Mouse (Mus musculus): ENCODE data around the gene Lxn. TPM values are rescaled to one million over a fixed set of nuclear protein-coding genes. Genes with fewer than 3 reads are reported as not detected.

The Lxn gene
- total and polyA plus RNA-seq, 3 experiments = 14.3 to 33.3 (median 14.3) TPM

DNA sequence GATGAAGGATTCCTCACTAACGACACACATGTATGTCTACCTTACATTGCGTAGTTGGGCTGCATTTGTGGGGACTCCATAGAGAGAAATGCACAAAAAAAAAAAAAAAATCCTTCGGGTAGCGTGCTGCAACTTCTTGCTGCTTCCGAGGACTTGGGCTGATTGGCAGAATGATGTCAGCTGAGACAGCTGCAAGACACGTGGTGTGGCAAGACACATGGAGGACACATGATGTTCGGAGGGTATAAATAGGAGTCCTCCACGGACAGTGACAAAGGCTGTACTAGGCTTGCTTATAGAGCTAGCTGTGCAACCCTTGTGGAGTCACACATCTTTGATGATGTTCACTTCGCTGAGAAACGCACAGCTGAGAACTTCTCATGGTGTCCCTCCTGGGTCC lies 18.7 kb upstream of the Lxn start:
- TF ChIP-seq BHLHE40 (IDR thresholded peaks at IDR 0.05; ENCODE audit: low read depth, low read length) = no peak
- TF ChIP-seq GABPA (IDR thresholded peaks at IDR 0.05; ENCODE audit: insufficient replicate concordance, low read depth, low read length) = no peak
- TF ChIP-seq MAFK (IDR thresholded peaks at IDR 0.05; ENCODE audit: insufficient replicate concordance, low read length) = no peak
- TF ChIP-seq KAT2A (IDR thresholded peaks at IDR 0.05; ENCODE audit: insufficient replicate concordance, low read length) = no peak
- TF ChIP-seq NELFE (IDR thresholded peaks at IDR 0.05; ENCODE audit: low read depth, low read length) = no peak
- TF ChIP-seq SIN3A (IDR thresholded peaks at IDR 0.05; ENCODE audit: low read length) = no peak
- TF ChIP-seq RCOR1 (conservative IDR thresholded peaks at IDR 0.05; ENCODE audit: low read depth, low read length) = no peak
- Histone ChIP-seq H3K9ac (ENCODE audit: insufficient read depth, low read depth) (no peak overlapping the region), H3K27ac (ENCODE audit: insufficient read depth, low read depth) (no peak overlapping the region), H3K79me2 (replicated peaks; ENCODE audit: control insufficient read depth, extremely low read depth, insufficient read depth, poor library complexity, severe bottlenecking) (no peaks in the 10 kb centered on the region), H3K4me1 (ENCODE audit: control insufficient read depth in 1 of 2, insufficient read depth in 2 of 2) (no peaks in the 10 kb centered on the region), H3K4me2 (ENCODE audit: insufficient read depth, low read depth, poor library complexity, severe bottlenecking) (no peak overlapping the region), H3K9me3 (replicated peaks; ENCODE audit: low read length) (no peaks in the 10 kb centered on the region), H3K36me3 (replicated peaks in 1 of 2; ENCODE audit: control insufficient read depth in 1 of 2, insufficient read depth in 1 of 2, low read length in 1 of 2) (peaks cover 2 to 44% of the 10 kb centered on the region in 2 experiments), H3K4me3 (replicated peaks in 1 of 3; ENCODE audit: low read depth in 2 of 3, low read length in 2 of 3, poor library complexity in 1 of 3) (no peak overlapping the region), H3K27me3 (replicated peaks) (no peaks in the 10 kb centered on the region)
- DNase-seq (ENCODE audit: extremely low read depth) = no peak
- dilution Hi-C loops (cut with MboI; ENCODE audit: extremely low pct_ligation_motif_present, extremely low pct_unique_long_range_greater_than_20kb, low sequenced_read_pairs) (no loop called here), in situ Hi-C loops (cut with MboI; ENCODE audit: low pct_ligation_motif_present, low pct_unique_long_range_greater_than_20kb, low sequenced_read_pairs) (no loop called here)

DNA sequence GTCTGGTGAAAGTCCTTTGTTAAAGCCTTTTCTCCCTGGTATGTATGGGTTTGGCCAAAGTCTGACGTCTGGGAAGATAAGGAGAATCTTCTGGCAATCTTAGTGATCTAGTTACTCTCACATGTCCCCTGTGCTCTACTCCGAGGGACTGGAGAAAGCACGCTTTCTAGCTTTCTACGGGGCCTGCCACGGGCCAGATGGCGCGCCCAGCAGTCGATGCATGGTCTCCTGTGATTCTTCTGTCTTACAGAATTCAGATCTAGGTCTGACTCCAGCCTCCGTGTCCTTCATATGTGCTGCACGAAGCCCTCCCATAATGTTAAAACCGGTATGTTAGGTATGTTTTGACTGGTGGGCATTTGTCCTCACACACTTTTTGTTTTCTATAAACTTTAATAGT lies 16.1 kb upstream of the Lxn start:
- Histone ChIP-seq H3K79me2 (replicated peaks; ENCODE audit: control insufficient read depth, extremely low read depth, insufficient read depth, poor library complexity, severe bottlenecking) (no peaks in the 10 kb centered on the region), H3K9me3 (replicated peaks; ENCODE audit: low read length) (no peaks in the 10 kb centered on the region), H3K9ac (ENCODE audit: insufficient read depth, low read depth) (no peak overlapping the region), H3K4me1 (ENCODE audit: control insufficient read depth in 1 of 2, insufficient read depth in 2 of 2) (no peaks in the 10 kb centered on the region), H3K27me3 (replicated peaks) (no peaks in the 10 kb centered on the region), H3K4me2 (ENCODE audit: insufficient read depth, low read depth, poor library complexity, severe bottlenecking) (no peak overlapping the region), H3K27ac (ENCODE audit: insufficient read depth, low read depth) (no peak overlapping the region), H3K36me3 (replicated peaks in 1 of 2; ENCODE audit: control insufficient read depth in 1 of 2, insufficient read depth in 1 of 2, low read length in 1 of 2) (peaks cover 10 to 68% of the 10 kb centered on the region in 2 experiments), H3K4me3 (replicated peaks in 1 of 3; ENCODE audit: low read depth in 2 of 3, low read length in 2 of 3, poor library complexity in 1 of 3) (no peak overlapping the region)
- in situ Hi-C loops (cut with MboI; ENCODE audit: low pct_ligation_motif_present, low pct_unique_long_range_greater_than_20kb, low sequenced_read_pairs) = no loop called here
- dilution Hi-C loops (cut with MboI; ENCODE audit: extremely low pct_ligation_motif_present, extremely low pct_unique_long_range_greater_than_20kb, low sequenced_read_pairs) = no loop called here
- no peak for TF ChIP-seq MAZ (IDR thresholded peaks at IDR 0.05; ENCODE audit: low read depth, low read length)
- no peak for TF ChIP-seq MEF2A (IDR thresholded peaks at IDR 0.05; ENCODE audit: borderline replicate concordance, low read depth, low read length)
- no peak for TF ChIP-seq ETS1 (conservative IDR thresholded peaks at IDR 0.05; ENCODE audit: low read depth, low read length)
- TF ChIP-seq ELF1 (IDR thresholded peaks at IDR 0.05; ENCODE audit: low read depth, low read length) = no peak
- TF ChIP-seq KAT2A (IDR thresholded peaks at IDR 0.05; ENCODE audit: insufficient replicate concordance, low read length) = no peak
- no peak for DNase-seq (ENCODE audit: extremely low read depth)

DNA sequence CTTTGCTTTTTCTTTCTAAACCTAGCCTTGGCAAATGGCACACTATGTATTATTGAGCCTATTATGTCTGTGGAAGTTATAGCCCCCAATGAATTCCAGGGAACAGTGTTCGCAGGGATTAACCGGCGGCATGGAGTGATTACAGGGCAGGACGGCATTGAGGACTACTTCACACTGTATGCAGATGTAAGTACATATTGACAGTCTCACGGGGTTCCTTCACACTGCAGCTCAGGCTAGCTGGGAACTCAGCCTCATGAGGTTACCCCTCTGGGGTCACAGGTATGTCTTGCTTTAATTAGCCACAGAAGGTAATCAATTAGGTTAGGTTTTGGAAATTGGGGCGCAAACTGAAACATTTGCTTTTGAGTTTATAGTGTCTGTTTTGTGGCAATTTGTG lies 9.7 kb upstream of the Lxn start:
- in situ Hi-C loops (cut with MboI; ENCODE audit: low pct_ligation_motif_present, low pct_unique_long_range_greater_than_20kb, low sequenced_read_pairs) (no loop called here), dilution Hi-C loops (cut with MboI; ENCODE audit: extremely low pct_ligation_motif_present, extremely low pct_unique_long_range_greater_than_20kb, low sequenced_read_pairs) (no loop called here)
- H3K9me3 ChIP-seq (replicated peaks; ENCODE audit: low read length) = no peaks in the 10 kb centered on the region
- H3K36me3 ChIP-seq (replicated peaks in 1 of 2; ENCODE audit: control insufficient read depth in 1 of 2, insufficient read depth in 1 of 2, low read length in 1 of 2) = peaks cover 38 to 85% of the 10 kb centered on the region in 2 experiments
- no peak overlapping the region for H3K4me2 ChIP-seq (ENCODE audit: insufficient read depth, low read depth, poor library complexity, severe bottlenecking)
- DNase-seq (ENCODE audit: extremely low read depth) = no peak
- H3K27ac ChIP-seq (ENCODE audit: insufficient read depth, low read depth) = no peak overlapping the region
- H3K9ac ChIP-seq (ENCODE audit: insufficient read depth, low read depth) = no peak overlapping the region
- no peak for TF ChIP-seq TCF12 (IDR thresholded peaks at IDR 0.05; ENCODE audit: low read depth, low read length)
- TF ChIP-seq MAFK (IDR thresholded peaks at IDR 0.05; ENCODE audit: insufficient replicate concordance, low read length) = no peak
- no peak for TF ChIP-seq KAT2A (IDR thresholded peaks at IDR 0.05; ENCODE audit: insufficient replicate concordance, low read length)
- TF ChIP-seq POLR2AphosphoS2 (IDR thresholded peaks at IDR 0.05; ENCODE audit: low read depth, low read length) = no peak
- TF ChIP-seq JUN (IDR thresholded peaks at IDR 0.05; ENCODE audit: insufficient read depth, low read depth, low read length) = no peak
- no peak for TF ChIP-seq MYC (IDR thresholded peaks at IDR 0.05; ENCODE audit: low read depth, low read length)
- TF ChIP-seq USF1 (IDR thresholded peaks at IDR 0.05; ENCODE audit: low read depth, low read length) = no peak
- TF ChIP-seq ZC3H11A (IDR thresholded peaks at IDR 0.05; ENCODE audit: low read depth, low read length) = no peak
- no peak for TF ChIP-seq MAX (IDR thresholded peaks at IDR 0.05; ENCODE audit: low read length)
- TF ChIP-seq SIN3A (IDR thresholded peaks at IDR 0.05; ENCODE audit: low read length) = no peak
- TF ChIP-seq IRF4 (IDR thresholded peaks at IDR 0.05; ENCODE audit: low read depth, low read length) = no peak
- TF ChIP-seq ZKSCAN1 (IDR thresholded peaks at IDR 0.05; ENCODE audit: borderline replicate concordance, low read depth, low read length) = no peak
- TF ChIP-seq NELFE (IDR thresholded peaks at IDR 0.05; ENCODE audit: low read depth, low read length) = no peak
- TF ChIP-seq RCOR1 (conservative IDR thresholded peaks at IDR 0.05; ENCODE audit: low read depth, low read length) = no peak
- no peak for TF ChIP-seq PAX5 (IDR thresholded peaks at IDR 0.05; ENCODE audit: low read length)
- no peak for TF ChIP-seq NRF1 (IDR thresholded peaks at IDR 0.05; ENCODE audit: low read depth, low read length)
- TF ChIP-seq UBTF (IDR thresholded peaks at IDR 0.05; ENCODE audit: low read depth, low read length) = no peak
- no peak for TF ChIP-seq POLR2A (IDR thresholded peaks at IDR 0.05; ENCODE audit: low read depth, low read length)
- TF ChIP-seq ZNF384 (IDR thresholded peaks at IDR 0.05; ENCODE audit: low read depth, low read length) = no peak
- H3K4me1 ChIP-seq (ENCODE audit: control insufficient read depth in 1 of 2, insufficient read depth in 2 of 2) = peaks cover 3% of the 10 kb centered on the region in 2 experiments; a peak in 3 of 4 replicates
- H3K27me3 ChIP-seq (replicated peaks) = no peaks in the 10 kb centered on the region
- no peaks in the 10 kb centered on the region for H3K79me2 ChIP-seq (replicated peaks; ENCODE audit: control insufficient read depth, extremely low read depth, insufficient read depth, poor library complexity, severe bottlenecking)
- no peak overlapping the region for H3K4me3 ChIP-seq (replicated peaks in 1 of 3; ENCODE audit: low read depth in 2 of 3, low read length in 2 of 3, poor library complexity in 1 of 3)
